Mouse (Mus musculus) gastrocnemius, adult 18-20 months (tissue): ENCODE results near the gene Dhodh. TPM values are rescaled to one million over a fixed set of nuclear protein-coding genes. Genes with fewer than 3 reads are reported as not detected.

Experiments
- DNase-seq: peaks from one replicate; pipeline ENCODE4 v3.0.0; 2021; ENCODE audit warnings: low spot score
- total RNA-seq, 2 experiments: library from RNA; stranded (reverse); gene quantifications; 2 replicates each; pipeline ENCODE4 v1.2.3; 2021

The Dhodh gene
- total RNA-seq, 2 experiments from 2014 or later = 10.6 to 15.6 TPM

- DNase-seq = no peak
Observed at GRCm38 (mm10) chr8:109586972-109587504, 21.4 kb downstream of the Dhodh start.

DNA sequence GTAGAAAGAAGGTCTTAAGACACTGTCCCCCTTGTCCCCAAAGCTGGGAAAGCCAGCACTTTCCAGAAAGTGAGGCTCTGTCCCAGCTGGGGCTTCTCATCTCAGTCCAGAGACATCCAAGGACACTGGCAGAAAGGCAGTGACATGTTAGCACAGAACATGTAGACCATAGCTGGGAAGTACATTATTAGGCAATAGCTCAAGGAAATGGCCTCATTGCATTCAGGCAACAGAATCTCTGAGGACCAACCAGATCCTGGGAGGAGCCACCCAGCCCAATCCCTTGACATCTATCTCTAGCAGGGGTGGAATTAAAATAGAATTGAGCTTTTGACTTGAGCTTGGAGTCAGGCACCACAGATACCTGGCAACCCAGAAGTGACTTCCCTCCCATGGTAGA, 22.8 kb downstream of the Dhodh start:
- DNase-seq = no peak

GRCm38 (mm10) chr8:109584830-109585229, 23.6 kb downstream of the Dhodh start:
- DNase-seq = no peak

GRCm38 (mm10) chr8:109584293-109584692, 24.2 kb downstream of the Dhodh start:
- DNase-seq = no peak

GRCm38 (mm10) chr8:109578900-109579301, 29.6 kb downstream of the Dhodh start, which contains the start of gene Hp:
Hp (minus strand) TSS chr8:109579172.
- DNase-seq = no peak

- DNase-seq = no peak
Observed at GRCm38 (mm10) chr8:109576311-109576710, 32.2 kb downstream of the Dhodh start.

DNA sequence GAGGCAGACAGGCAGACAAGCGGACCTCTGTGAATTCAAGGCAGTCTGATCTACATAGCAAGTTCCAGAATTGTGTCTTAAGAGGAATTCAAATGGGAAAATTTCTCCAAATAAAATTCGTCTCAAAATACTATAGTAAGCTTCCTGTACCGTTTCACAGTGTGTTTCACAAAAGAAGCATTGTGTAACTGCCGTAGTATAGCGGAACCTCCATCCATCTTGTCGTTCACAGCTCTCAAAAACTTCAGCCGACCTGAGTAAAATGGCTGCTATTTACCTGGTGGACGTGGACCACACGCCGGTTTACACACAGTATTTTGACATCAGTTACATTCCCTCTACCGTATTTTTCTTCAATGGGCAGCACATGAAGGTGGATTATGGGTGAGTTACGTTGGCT, 37.3 kb downstream of the Dhodh start:
- no peak for DNase-seq

- DNase-seq = peak; percentile 100
Observed at GRCm38 (mm10) chr8:109565498-109566333, 42.8 kb downstream of the Dhodh start, which contains the start of the genes Dhx38 and Txnl4b. Dhx38 (minus strand) TSS chr8:109565861. Txnl4b (plus strand) TSS chr8:109565892.

- no peak for DNase-seq
Observed at GRCm38 (mm10) chr8:109564766-109565165, 43.7 kb downstream of the Dhodh start.

DNA sequence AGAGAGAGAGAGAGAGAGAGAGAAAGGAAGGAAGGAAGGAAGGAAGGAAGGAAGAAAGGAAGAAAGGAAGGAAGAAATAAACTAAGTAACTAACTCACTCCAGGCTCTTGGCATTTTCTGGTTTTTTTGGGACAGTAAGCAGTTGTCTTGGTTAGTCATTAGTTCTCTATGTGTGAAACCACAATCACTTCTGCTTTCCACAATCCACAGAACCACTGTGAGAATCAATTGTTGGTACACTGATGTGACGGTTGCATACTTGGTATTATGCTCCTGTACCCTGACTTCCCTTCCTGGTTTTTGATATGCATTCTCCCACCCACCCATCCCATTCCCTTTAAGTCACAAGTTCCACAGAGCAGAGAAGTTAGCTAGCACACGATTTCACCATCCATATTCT, 44.6 kb downstream of the Dhodh start:
- no peak for DNase-seq

DNA sequence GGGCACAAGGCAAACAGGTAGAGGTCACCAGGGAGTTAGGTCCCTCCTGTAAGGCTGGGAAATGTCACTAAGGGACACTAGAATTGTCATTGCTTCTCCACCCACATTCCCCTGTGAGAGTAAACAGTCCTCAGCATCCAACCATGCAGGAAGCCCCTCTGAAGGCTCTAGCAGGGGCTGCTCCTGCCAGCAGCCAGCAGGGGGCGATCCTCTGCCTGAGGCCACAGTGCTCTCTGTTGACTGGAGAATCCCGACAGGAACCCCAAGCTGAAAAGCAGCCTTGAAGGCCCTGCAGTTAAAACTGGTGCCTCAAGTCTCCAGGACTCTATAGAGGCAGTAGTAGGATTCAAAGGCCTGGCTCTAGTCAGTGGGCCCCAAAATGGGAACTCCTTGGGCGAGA, 56.8 kb downstream of the Dhodh start:
- no peak for DNase-seq

DNA sequence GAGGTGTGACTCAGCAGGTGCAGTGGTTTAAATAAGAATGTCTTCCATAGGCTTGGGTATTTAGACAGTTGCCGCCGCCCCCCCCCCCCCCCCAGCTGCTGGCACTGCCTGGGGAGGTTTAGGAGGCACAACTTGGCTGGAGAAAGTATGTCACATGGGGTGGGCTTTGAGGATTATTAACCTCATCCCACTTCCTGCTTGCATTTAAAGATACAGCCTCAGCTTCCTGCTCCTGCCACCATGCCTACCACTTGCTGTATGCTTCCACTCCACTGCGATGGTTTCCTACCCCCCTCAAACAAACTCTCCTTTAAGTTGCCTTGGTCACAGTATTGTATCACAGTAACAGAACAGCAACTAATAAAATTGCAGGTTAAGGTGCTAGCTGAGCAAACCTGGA, 64.4 kb downstream of the Dhodh start:
- DNase-seq = no peak

- DNase-seq = no peak
Observed at GRCm38 (mm10) chr8:109542748-109543519, 65.5 kb downstream of the Dhodh start.

GRCm38 (mm10) chr8:109542165-109542564, 66.3 kb downstream of the Dhodh start:
- no peak for DNase-seq

Other genes with a start within 250 kb of the Dhodh start
- gene Pmfbp1, start 114.6 kb downstream of the Dhodh start, total RNA-seq = not detected
- 10 to 100 TPM; 10.3 to 11.4 TPM for gene Dhx38, start 42.8 kb downstream of the Dhodh start, total RNA-seq
- gene Txnl4b, start 42.8 kb downstream of the Dhodh start, total RNA-seq = 1 to 10 TPM; 5.5 to 7.3 TPM
- gene Hp, start 29.5 kb downstream of the Dhodh start, total RNA-seq = 10 to 100 TPM; 12.9 to 28.3 TPM
- under 1 TPM in 1 of 2 experiments, not detected in 1; 0.32 TPM for gene Pkd1l3, start 5.8 kb upstream of the Dhodh start, total RNA-seq
- gene Ist1, start 84.6 kb upstream of the Dhodh start, total RNA-seq = 10 to 100 TPM; 27.7 to 32.7 TPM
- gene Zfp821, start 96.9 kb upstream of the Dhodh start, total RNA-seq = 1 to 10 TPM; 3.6 to 5.6 TPM
- 10 to 100 TPM; 21.8 to 23.4 TPM for gene Atxn1l, start 129.1 kb upstream of the Dhodh start, total RNA-seq
- gene Ap1g1, start 169.9 kb upstream of the Dhodh start, total RNA-seq = 10 to 100 TPM; 28.2 to 37.0 TPM